Mouse (Mus musculus) lung, adult 2 months (tissue): ENCODE data around the gene Polg.

Experiments used
- CTCF ChIP-seq: fragments of 200-500 bp; IDR thresholded peaks from 2 replicates; pipeline ENCODE4 v1.5.1; 2011; ENCODE audit warnings: mild to moderate bottlenecking, low read length, control low read depth; ENCODE audit not compliant: insufficient read depth
- POLR2A ChIP-seq: fragments of 200-500 bp; IDR thresholded peaks from 2 replicates; pipeline ENCODE4 v1.6.1; 2011; ENCODE audit warnings: low read depth, mild to moderate bottlenecking, control low read depth, low read length, borderline replicate concordance; ENCODE audit errors: extremely low read depth

DNA sequence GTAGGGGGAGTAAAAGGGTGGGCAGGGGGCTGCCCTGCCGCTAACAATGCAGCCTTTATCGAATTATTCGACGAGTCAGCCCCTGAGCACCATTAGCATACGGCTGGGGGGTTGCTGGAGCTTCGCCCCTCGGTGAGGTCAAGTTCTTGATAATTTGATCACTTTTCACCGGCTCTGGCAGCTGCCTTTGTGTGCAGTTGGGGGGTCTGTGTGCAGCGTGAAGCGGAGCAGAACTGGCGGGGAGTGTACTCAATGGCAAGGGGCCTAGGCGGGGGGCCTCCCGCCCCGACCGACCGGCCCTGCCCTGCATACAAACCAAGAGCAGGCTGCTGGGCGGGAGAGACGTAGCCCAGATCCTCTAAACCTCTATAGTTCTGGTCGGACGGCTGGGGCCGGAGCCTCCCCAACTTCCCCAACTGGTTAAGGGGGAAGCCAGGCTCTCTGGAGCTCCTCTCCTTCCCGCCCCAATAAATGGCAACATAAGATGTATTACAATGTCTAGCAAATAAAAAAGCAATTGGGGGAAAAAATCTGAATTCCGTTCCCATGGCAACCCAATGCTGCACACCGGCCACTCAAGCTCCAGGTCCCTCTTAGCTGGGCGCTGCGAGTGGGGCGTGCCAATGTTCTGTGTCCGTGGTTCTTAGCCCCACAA is 39.8 kb upstream of the Polg start:
- TF ChIP-seq CTCF (no peak), POLR2A (no peak)
